Mouse (Mus musculus) CH12.LX (cell line): ENCODE measurements at regions not wholly inside any gene's neighbourhood (a gene's known extent, or its start where the extent isn't known, plus 50 kb on each side); places are given as distances from the start of the nearest gene placed in this dataset.

Source experiments
- CHD2 ChIP-seq: IDR thresholded peaks from 2 replicates; pipeline ENCODE4 v1.6.1; 2011; ENCODE audit warnings: low read length, improper control_type of control experiment
- CTCF ChIP-seq, 2 experiments: IDR thresholded peaks in 1 of 2; conservative IDR thresholded peaks in 1 of 2; 2 replicates each; pipeline ENCODE4 v1.5.1; 2011 to 2012; ENCODE audit warnings: low read depth in 2 of 2, low read length in 2 of 2, improper control_type of control experiment in 1 of 2, inconsistent platforms in 1 of 2, mild to moderate bottlenecking in 1 of 2, moderate library complexity in 1 of 2
- ELF1 ChIP-seq: IDR thresholded peaks from 2 replicates; pipeline ENCODE4 v1.6.1; 2014; ENCODE audit warnings: low read depth, mild to moderate bottlenecking, inconsistent platforms, low read length, improper control_type of control experiment
- HCFC1 ChIP-seq: IDR thresholded peaks from 2 replicates; pipeline ENCODE4 v1.6.1; 2012; ENCODE audit warnings: low read depth, mild to moderate bottlenecking, inconsistent platforms, low read length, improper control_type of control experiment
- JUND ChIP-seq: conservative IDR thresholded peaks from 2 replicates; pipeline ENCODE4 v1.6.1; 2011; ENCODE audit warnings: low read depth, low read length, improper control_type of control experiment
- MXI1 ChIP-seq: IDR thresholded peaks from 2 replicates; pipeline ENCODE4 v1.6.1; 2011; ENCODE audit warnings: mild to moderate bottlenecking, low read depth, low read length, improper control_type of control experiment
- MYC ChIP-seq: IDR thresholded peaks from 2 replicates; pipeline ENCODE4 v1.6.1; 2011; ENCODE audit warnings: low read depth, mild to moderate bottlenecking, improper control_type of control experiment, low read length
- POLR2A ChIP-seq: IDR thresholded peaks from 2 replicates; pipeline ENCODE4 v1.6.1; 2011; ENCODE audit warnings: low read depth, mild to moderate bottlenecking, improper control_type of control experiment, low read length
- TBP ChIP-seq: conservative IDR thresholded peaks from 2 replicates; pipeline ENCODE4 v1.6.1; 2011; ENCODE audit warnings: low read depth, low read length, improper control_type of control experiment
- UBTF ChIP-seq: IDR thresholded peaks from 2 replicates; pipeline ENCODE4 v1.6.1; 2012; ENCODE audit warnings: low read depth, mild to moderate bottlenecking, inconsistent platforms, low read length, improper control_type of control experiment, moderate library complexity
- USF1 ChIP-seq: IDR thresholded peaks from 2 replicates; pipeline ENCODE4 v1.6.1; 2014; ENCODE audit warnings: low read depth, mild to moderate bottlenecking, inconsistent platforms, low read length, improper control_type of control experiment
- USF2 ChIP-seq: conservative IDR thresholded peaks from 2 replicates; pipeline ENCODE4 v1.6.1; 2011; ENCODE audit warnings: low read depth, low read length, improper control_type of control experiment

DNA sequence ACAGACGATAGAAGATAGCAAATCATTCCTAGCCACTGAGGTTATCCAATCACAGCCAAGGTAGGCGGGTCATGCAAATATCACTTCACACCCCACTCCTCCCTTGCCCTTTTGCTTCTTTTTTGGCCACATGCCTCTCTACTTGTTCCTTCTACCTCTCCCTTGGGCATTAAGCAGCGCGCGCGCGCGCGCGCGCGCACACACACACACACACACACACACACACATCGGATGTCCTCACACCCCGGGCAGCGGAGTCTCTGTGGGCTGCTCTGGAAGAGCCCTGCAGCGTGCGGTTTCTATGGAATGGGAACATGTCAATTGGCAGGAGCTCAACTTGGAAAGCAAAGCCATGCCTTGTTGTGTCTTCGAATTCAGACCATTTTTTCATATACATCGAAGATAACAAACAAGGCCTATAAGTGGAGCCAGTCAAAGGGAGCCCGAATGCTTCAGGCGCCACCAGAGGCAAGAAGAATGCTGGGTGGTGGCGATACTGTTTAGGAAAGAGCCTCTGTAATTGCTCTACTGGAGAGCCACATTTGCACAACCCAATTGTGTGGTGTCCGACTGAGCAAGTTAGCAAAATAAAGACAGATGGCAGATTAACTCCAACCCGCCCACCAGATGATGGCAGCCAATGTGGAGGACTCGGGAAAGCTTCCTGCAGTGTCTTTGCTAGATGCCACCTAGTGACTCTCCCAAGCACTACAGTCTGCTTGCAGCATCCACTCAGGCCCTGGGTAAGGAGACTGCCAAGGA is 183.3 kb upstream of the Serp2 start:
- TF ChIP-seq USF1 (no peak), CTCF (conservative IDR thresholded peaks at IDR 0.05 in 1 of 2, IDR thresholded peaks at IDR 0.05 in 1 of 2; ENCODE audit: low read depth in 2 of 2, low read length in 2 of 2) (peak in 1 of 2 experiments; percentile 19; a peak in 1 of 4 replicates), JUND (no peak), POLR2A (no peak), UBTF (no peak), USF2 (no peak), MYC (no peak), ELF1 (no peak), TBP (no peak), HCFC1 (no peak), CHD2 (no peak), MXI1 (no peak)
